Mouse (Mus musculus) hindbrain, postnatal 0 days (tissue): Measurements from ENCODE around the gene Mllt6. TPM values are rescaled to one million over a fixed set of nuclear protein-coding genes. Genes with fewer than 3 reads are reported as not detected.

Experiments
- ATAC-seq: fragments of 200-750 bp; cut with Nextera tagmentation; 2 replicates; pipeline ENCODE4 v1.8.0; 2017; ENCODE audit warnings: mild to moderate bottlenecking, moderate TSS enrichment, moderate library complexity
- DNase-seq: peaks from one replicate; pipeline ENCODE4 v3.0.0-alpha.2; 2015; ENCODE audit warnings: low spot score
- H3K27ac ChIP-seq: fragments of 300-500 bp; sonication (generic); 2 replicates; pipeline ENCODE4 v1.5.1; 2014; ENCODE audit warnings: mild to moderate bottlenecking
- H3K27me3 ChIP-seq: fragments of 300-500 bp; sonication (generic); 2 replicates; pipeline ENCODE4 v1.6.1; 2014; ENCODE audit warnings: low read length, mixed read lengths; ENCODE audit not compliant: insufficient read depth
- H3K36me3 ChIP-seq: fragments of 300-500 bp; sonication (generic); 2 replicates; pipeline ENCODE4 v1.6.1; 2014; ENCODE audit warnings: low read length, mixed read lengths; ENCODE audit not compliant: insufficient read depth
- H3K4me1 ChIP-seq: fragments of 300-500 bp; sonication (generic); 2 replicates; pipeline ENCODE4 v1.6.1; 2014; ENCODE audit warnings: antibody characterized with exemption, low read length, mixed read lengths; ENCODE audit not compliant: insufficient read depth
- H3K4me2 ChIP-seq: fragments of 300-500 bp; sonication (generic); 2 replicates; pipeline ENCODE4 v1.6.1; 2014; ENCODE audit warnings: low read depth, mild to moderate bottlenecking, low read length, moderate library complexity, mixed read lengths
- H3K4me3 ChIP-seq: fragments of 300-500 bp; sonication (generic); 2 replicates; pipeline ENCODE4 v1.5.1; 2014; ENCODE audit warnings: low read length
- H3K9ac ChIP-seq: fragments of 300-500 bp; sonication (generic); replicated peaks from 2 replicates; pipeline ENCODE4 v1.6.1; 2014; ENCODE audit warnings: mild to moderate bottlenecking, low read length, moderate library complexity, mixed read lengths
- H3K9me3 ChIP-seq: fragments of 300-500 bp; sonication (generic); 2 replicates; pipeline ENCODE4 v1.6.1; 2016; ENCODE audit warnings: low read length, mixed read lengths
- CTCF ChIP-seq: IDR thresholded peaks from 2 replicates; pipeline ENCODE4 v1.5.1; 2016; ENCODE audit warnings: antibody characterized with exemption, control low read depth, low read depth
- WGBS: fragments of 180-500 bp; shearing (Covaris S2); extraction: QIAGEN DNeasy Blood & Tissue Kit; methylation state at CpG from one replicate; pipeline ENCODE4 v1.1.7; 2014; 5-methylcytosine and 5-hydroxymethylcytosine counted together
- polyA plus RNA-seq: library from polyadenylated mRNA; unstranded; fragments of >200 nt; fragmentation: Nextera tagmentation; extraction: Ambion mirVana; gene quantifications from 2 replicates; pipeline ENCODE4 v1.2.1, GENCODE M21; 2015
- total RNA-seq: library from RNA; depleted of rRNA; stranded (reverse); fragments of >200 nt; gene quantifications from 2 replicates; pipeline ENCODE4 v1.2.3, GENCODE M21; 2014

Mllt6 gene
- total and polyA plus RNA-seq, 2 experiments from 2014 or later: 1.7 to 60.8 TPM

- H3K4me1 ChIP-seq: peaks cover 11% of the 10 kb centered on the region; the same call in 1 of the 2 replicates
- peaks cover 17% of the 10 kb centered on the region; the same call in 1 of the 2 replicates for H3K36me3 ChIP-seq
- no peak for TF ChIP-seq CTCF
- peak overlapping the region; percentile 62; the same call in 1 of the 2 replicates for H3K9ac ChIP-seq
- H3K4me3 ChIP-seq: peak overlapping the region; percentile 87
- peaks cover 9% of the 10 kb centered on the region; the same call in 1 of the 2 replicates for H3K27me3 ChIP-seq
- no peak overlapping the region for H3K27ac ChIP-seq
- 32% methylated on average over 6 of the region's 6 CpGs for WGBS
- no peak for ATAC-seq
- H3K9me3 ChIP-seq: no peaks in the 10 kb centered on the region
- no peak for DNase-seq
- peak overlapping the region; percentile 92 for H3K4me2 ChIP-seq
Measured at GRCm38 (mm10) chr11:97664771-97665240, 1.6 kb downstream of the Mllt6 start.

GRCm38 (mm10) chr11:97665431-97665830 lies 2.2 kb downstream of the Mllt6 start:
- ATAC-seq: no peak
- no peak overlapping the region for H3K4me3 ChIP-seq
- peaks cover 10% of the 10 kb centered on the region; the same call in 1 of the 2 replicates for H3K4me1 ChIP-seq

GRCm38 (mm10) chr11:97666221-97666620 lies 3.0 kb downstream of the Mllt6 start:
- peaks cover 6% of the 10 kb centered on the region; the same call in 1 of the 2 replicates for H3K4me1 ChIP-seq

More at GRCm38 (mm10) chr11:97665431-97665830, 2.2 kb downstream of the Mllt6 start:
- Histone ChIP-seq H3K27me3 (peaks cover 9% of the 10 kb centered on the region; the same call in 1 of the 2 replicates), H3K4me2 (no peak overlapping the region), H3K36me3 (peaks cover 17% of the 10 kb centered on the region; the same call in 1 of the 2 replicates), H3K9ac (no peak overlapping the region), H3K9me3 (no peaks in the 10 kb centered on the region), H3K27ac (no peak overlapping the region)
- WGBS: 88% methylated on average over 13 of the region's 13 CpGs
- DNase-seq: no peak
- no peak for TF ChIP-seq CTCF

GRCm38 (mm10) chr11:97666794-97667193 lies 3.6 kb downstream of the Mllt6 start:
- H3K9ac ChIP-seq: no peak overlapping the region
- H3K4me1 ChIP-seq: peaks cover 6% of the 10 kb centered on the region; the same call in 1 of the 2 replicates

More at GRCm38 (mm10) chr11:97666221-97666620, 3.0 kb downstream of the Mllt6 start:
- DNase-seq: no peak
- WGBS: 90% methylated on average over 7 of the region's 7 CpGs
- H3K9me3 ChIP-seq: no peaks in the 10 kb centered on the region
- ATAC-seq: no peak
- H3K9ac ChIP-seq: no peak overlapping the region
- H3K27ac ChIP-seq: no peak overlapping the region
- peaks cover 24% of the 10 kb centered on the region; the same call in 1 of the 2 replicates for H3K36me3 ChIP-seq
- TF ChIP-seq CTCF: peak; percentile 50
- H3K27me3 ChIP-seq: peaks cover 9% of the 10 kb centered on the region; the same call in 1 of the 2 replicates
- no peak overlapping the region for H3K4me2 ChIP-seq
- H3K4me3 ChIP-seq: no peak overlapping the region

GRCm38 (mm10) chr11:97668160-97668559 lies 4.9 kb downstream of the Mllt6 start:
- H3K9ac ChIP-seq: no peak overlapping the region
- H3K27me3 ChIP-seq: no peaks in the 10 kb centered on the region
- H3K4me1 ChIP-seq: peaks cover 6% of the 10 kb centered on the region; the same call in 1 of the 2 replicates
- H3K9me3 ChIP-seq: no peaks in the 10 kb centered on the region
- DNase-seq (no peak), ATAC-seq (no peak)
- 89% methylated on average over 7 of the region's 7 CpGs for WGBS
- H3K4me2 ChIP-seq: no peak overlapping the region
- H3K36me3 ChIP-seq: peaks cover 43% of the 10 kb centered on the region
- H3K4me3 ChIP-seq: no peak overlapping the region
- no peak for TF ChIP-seq CTCF
- no peak overlapping the region for H3K27ac ChIP-seq

More at GRCm38 (mm10) chr11:97666794-97667193, 3.6 kb downstream of the Mllt6 start:
- peaks cover 6% of the 10 kb centered on the region; the same call in 1 of the 2 replicates for H3K27me3 ChIP-seq
- H3K27ac ChIP-seq: no peak overlapping the region
- no peak overlapping the region for H3K4me2 ChIP-seq
- ATAC-seq: no peak
- WGBS: 93% methylated on average over 15 of the region's 15 CpGs
- DNase-seq: no peak
- no peak overlapping the region for H3K4me3 ChIP-seq
- no peaks in the 10 kb centered on the region for H3K9me3 ChIP-seq
- no peak for TF ChIP-seq CTCF
- H3K36me3 ChIP-seq: peaks cover 29% of the 10 kb centered on the region; the same call in 1 of the 2 replicates

- 52% methylated on average over 15 of the region's 15 CpGs for WGBS
- H3K27me3 ChIP-seq: no peaks in the 10 kb centered on the region
- H3K27ac ChIP-seq: no peak overlapping the region
- no peak for TF ChIP-seq CTCF
- H3K4me1 ChIP-seq: peaks cover 6% of the 10 kb centered on the region; the same call in 1 of the 2 replicates
- ATAC-seq: no peak
- no peak overlapping the region for H3K4me2 ChIP-seq
- H3K9me3 ChIP-seq: no peaks in the 10 kb centered on the region
- no peak overlapping the region for H3K4me3 ChIP-seq
- peaks cover 54% of the 10 kb centered on the region for H3K36me3 ChIP-seq
- no peak overlapping the region for H3K9ac ChIP-seq
- no peak for DNase-seq
Measured at GRCm38 (mm10) chr11:97669268-97669667, 6.1 kb downstream of the Mllt6 start.

- Histone ChIP-seq H3K36me3 (peaks cover 59% of the 10 kb centered on the region), H3K4me1 (peaks cover 2% of the 10 kb centered on the region; the same call in 1 of the 2 replicates), H3K9ac (no peak overlapping the region), H3K27ac (no peak overlapping the region), H3K4me2 (no peak overlapping the region), H3K4me3 (no peak overlapping the region), H3K27me3 (no peaks in the 10 kb centered on the region), H3K9me3 (no peaks in the 10 kb centered on the region)
- DNase-seq: peak; percentile 42
- no peak for TF ChIP-seq CTCF
- ATAC-seq: peak; percentile 28
- 24% methylated on average over 6 of the region's 6 CpGs for WGBS
Measured at GRCm38 (mm10) chr11:97669829-97670228, 6.6 kb downstream of the Mllt6 start.
